Mouse (Mus musculus): ENCODE data around the gene Tacc2.

DNA sequence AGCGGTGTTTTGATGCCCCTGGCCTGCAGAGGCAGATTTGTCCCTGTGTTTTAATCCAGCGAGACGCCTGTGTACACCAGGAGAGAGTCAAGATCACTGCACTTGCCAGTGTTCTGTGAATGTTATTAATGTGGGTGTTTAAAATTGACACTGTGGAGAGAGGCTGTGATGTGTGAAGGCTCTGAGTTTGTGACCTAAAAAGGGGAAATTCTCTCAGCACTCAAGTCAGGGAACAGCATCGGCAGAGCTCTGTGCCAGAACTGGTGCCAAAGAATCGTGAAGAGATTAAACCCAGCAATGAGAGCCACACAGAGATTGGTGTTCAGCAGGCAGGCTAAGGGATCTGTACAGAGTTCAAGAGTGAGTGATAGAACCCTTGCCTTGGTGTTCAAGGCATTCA, 21.6 kb upstream of the Tacc2 start:
- TF ChIP-seq CTCF (IDR thresholded peaks at IDR 0.05; ENCODE audit: extremely low read depth, insufficient read depth, low read length): no peak
- TF ChIP-seq POLR2A (IDR thresholded peaks at IDR 0.05; ENCODE audit: extremely low read depth, insufficient read depth, low read length): no peak

Data from cortical plate, adult 2 months (tissue).